Mouse (Mus musculus) hindbrain, embryonic 15.5 days (tissue): ENCODE data around the gene Herc6. TPM values are rescaled to one million over a fixed set of nuclear protein-coding genes. Genes with fewer than 3 reads are reported as not detected.

ENCODE experiments used
- ATAC-seq: fragments of 200-750 bp; cut with Nextera tagmentation; 2 replicates; pipeline ENCODE4 v1.8.0; 2017; ENCODE audit warnings: low read depth, moderate number of reproducible peaks, moderate TSS enrichment; ENCODE audit not compliant: low FRiP score
- H3K27ac ChIP-seq: fragments of 300-500 bp; sonication (generic); replicated peaks from 2 replicates; pipeline ENCODE4 v1.5.1; 2015; ENCODE audit warnings: mild to moderate bottlenecking, inconsistent platforms
- H3K27me3 ChIP-seq: fragments of 300-500 bp; sonication (generic); 2 replicates; pipeline ENCODE4 v1.6.1; 2015; ENCODE audit warnings: control low read depth, inconsistent platforms
- H3K36me3 ChIP-seq: fragments of 300-500 bp; sonication (generic); 2 replicates; pipeline ENCODE4 v1.6.1; 2015; ENCODE audit warnings: control low read depth, inconsistent platforms
- H3K4me1 ChIP-seq: fragments of 300-500 bp; sonication (generic); replicated peaks from 2 replicates; pipeline ENCODE4 v1.6.1; 2015; ENCODE audit warnings: control low read depth, inconsistent platforms
- H3K4me2 ChIP-seq: fragments of 300-500 bp; sonication (generic); 2 replicates; pipeline ENCODE4 v1.6.1; 2015; ENCODE audit warnings: moderate library complexity, mild to moderate bottlenecking, inconsistent platforms
- H3K4me3 ChIP-seq: fragments of 300-500 bp; sonication (generic); 2 replicates; pipeline ENCODE4 v1.5.1; 2015; ENCODE audit warnings: mild to moderate bottlenecking, inconsistent platforms
- H3K9ac ChIP-seq: fragments of 300-500 bp; sonication (generic); 2 replicates; pipeline ENCODE4 v1.6.1; 2015; ENCODE audit warnings: inconsistent platforms
- H3K9me3 ChIP-seq: fragments of 300-500 bp; sonication (generic); 2 replicates; pipeline ENCODE4 v1.6.1; 2016; ENCODE audit warnings: control low read depth, inconsistent platforms
- WGBS: fragments of 180-500 bp; shearing (Covaris S2); methylation state at CpG from one replicate; pipeline ENCODE4 v1.1.7; 2015; 5-methylcytosine and 5-hydroxymethylcytosine counted together
- polyA plus RNA-seq: library from polyadenylated mRNA; unstranded; fragments of >200 nt; fragmentation: Nextera tagmentation; extraction: Ambion mirVana; gene quantifications from 2 replicates; pipeline ENCODE4 v1.2.1, GENCODE M21; 2015

Herc6 gene
- polyA plus RNA-seq, 1 experiment from 2014 or later: 1.3 TPM

DNA sequence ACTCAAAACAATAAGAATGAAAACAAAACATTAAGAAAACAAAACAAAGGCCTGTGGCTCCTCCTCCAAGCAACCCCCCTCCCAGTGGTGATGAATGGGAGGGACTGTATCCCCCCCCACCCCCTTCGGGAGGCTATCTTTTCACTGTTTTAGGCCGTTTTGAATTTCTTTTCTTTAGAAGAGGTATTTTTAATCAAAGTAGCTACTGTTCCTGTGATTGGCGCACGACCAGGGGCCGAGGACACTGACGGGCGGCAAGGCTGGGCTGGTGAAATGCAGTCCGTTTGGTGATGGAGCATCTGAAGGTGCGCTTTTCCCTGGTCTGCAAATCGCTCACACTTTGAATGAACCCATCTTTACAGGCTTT is 121.6 kb downstream of the Herc6 start, which contains the start of gene Lancl2:
Gene Lancl2 (plus strand): TSS at position 165 of the 367 bp plus-strand sequence.
- peak within 1 kb of the TSS; percentile 87 for H3K9ac ChIP-seq
- peak within 1 kb of the TSS; percentile 98 for H3K27ac ChIP-seq
- no peaks in the 10 kb centered on the region for H3K27me3 ChIP-seq
- H3K4me3 ChIP-seq: peak within 1 kb of the TSS; percentile 69
- peaks cover 25% of the 10 kb centered on the region for H3K4me1 ChIP-seq
- 0% methylated on average over 10 of the region's 10 CpGs for WGBS
- no peaks in the 10 kb centered on the region for H3K36me3 ChIP-seq
- ATAC-seq: peak; percentile 27
- H3K4me2 ChIP-seq: peak within 1 kb of the TSS; percentile 62
- H3K9me3 ChIP-seq: no peaks in the 10 kb centered on the region

GRCm38 (mm10) chr6:57702743-57703499 is 122.1 kb downstream of the Herc6 start:
- Histone ChIP-seq H3K4me3 (peak overlapping the region; percentile 69), H3K9ac (peak overlapping the region; percentile 87), H3K27ac (peak overlapping the region; percentile 98), H3K27me3 (no peaks in the 10 kb centered on the region), H3K4me1 (peaks cover 25% of the 10 kb centered on the region), H3K36me3 (no peaks in the 10 kb centered on the region), H3K9me3 (no peaks in the 10 kb centered on the region), H3K4me2 (peak overlapping the region; percentile 62)
- WGBS: under 1% methylated on average over 59 of the region's 59 CpGs
- ATAC-seq: peak; percentile 98

DNA sequence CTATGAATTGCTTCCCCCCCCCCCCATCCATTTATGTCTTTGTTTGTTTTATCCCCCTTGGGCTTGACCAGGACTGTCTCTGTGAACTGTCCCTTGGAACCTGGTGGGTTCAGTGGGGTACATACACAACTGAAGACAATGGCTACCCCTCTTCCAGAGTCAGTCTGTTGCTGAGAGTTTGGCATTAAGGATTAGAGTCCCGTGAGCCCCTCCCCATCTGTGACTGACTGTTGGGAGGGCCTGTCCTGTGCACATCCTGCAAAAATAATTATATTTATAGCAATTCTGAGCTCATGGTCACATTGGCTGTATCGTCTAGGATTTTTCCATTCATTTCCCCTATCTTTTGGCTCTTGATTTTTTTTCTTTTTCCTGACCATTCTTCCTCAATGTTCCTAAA is 122.9 kb downstream of the Herc6 start:
- Histone ChIP-seq H3K27me3 (no peaks in the 10 kb centered on the region), H3K9me3 (no peaks in the 10 kb centered on the region), H3K27ac (peak overlapping the region; percentile 98), H3K4me1 (peaks cover 25% of the 10 kb centered on the region), H3K36me3 (no peaks in the 10 kb centered on the region), H3K9ac (peak overlapping the region; percentile 87), H3K4me3 (peak overlapping the region; percentile 69), H3K4me2 (peak overlapping the region; percentile 62)
- peak; percentile 32 for ATAC-seq
- 17% methylated on average over 2 of the region's 2 CpGs for WGBS

DNA sequence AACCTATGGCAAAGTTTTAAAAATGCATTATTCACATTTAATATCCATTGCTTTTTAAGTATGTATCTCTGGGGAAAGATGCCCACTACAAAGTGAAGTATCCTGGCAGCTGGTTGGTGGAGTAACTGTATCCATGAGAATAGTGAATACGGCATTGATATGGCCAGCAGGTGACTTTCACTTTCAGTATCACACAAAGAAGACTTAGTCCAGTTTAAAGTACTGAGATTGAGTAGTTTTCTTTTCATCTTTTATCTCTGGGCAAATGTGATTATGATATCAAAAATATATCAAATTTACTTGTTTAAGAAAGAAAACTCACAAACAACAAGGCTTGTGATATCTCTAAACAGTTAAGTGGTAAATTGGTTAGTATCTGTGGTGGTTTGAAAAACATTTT is 125.9 kb downstream of the Herc6 start:
- no peak for ATAC-seq
- WGBS: 88% methylated on average over 1 of the region's 1 CpGs
- H3K9me3 ChIP-seq: no peaks in the 10 kb centered on the region
- no peak overlapping the region for H3K4me2 ChIP-seq
- no peak overlapping the region for H3K4me3 ChIP-seq
- H3K9ac ChIP-seq: no peak overlapping the region
- no peaks in the 10 kb centered on the region for H3K27me3 ChIP-seq
- peaks cover 14% of the 10 kb centered on the region for H3K4me1 ChIP-seq
- H3K36me3 ChIP-seq: no peaks in the 10 kb centered on the region
- no peak overlapping the region for H3K27ac ChIP-seq

DNA sequence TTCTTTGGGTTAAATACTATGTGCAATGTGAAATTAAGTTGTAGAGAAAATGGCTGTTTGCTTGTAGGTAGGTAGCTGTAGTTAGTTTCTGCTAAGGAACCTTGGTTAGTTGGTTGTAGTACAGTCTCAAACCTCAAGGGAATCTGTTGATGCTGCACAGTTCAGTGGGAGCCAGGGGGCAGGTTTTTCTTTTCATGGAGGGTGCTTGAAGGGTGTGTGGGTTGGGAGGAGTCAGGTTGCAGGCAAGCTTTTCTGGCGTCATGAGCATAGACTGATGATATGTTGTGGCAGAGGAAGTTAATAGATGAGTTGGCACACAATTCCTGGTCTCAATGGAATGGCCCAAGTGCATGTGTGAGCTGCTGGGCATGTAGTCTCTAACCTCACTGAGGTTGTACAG is 130.9 kb downstream of the Herc6 start:
- Histone ChIP-seq H3K9ac (no peak overlapping the region), H3K4me1 (no peaks in the 10 kb centered on the region), H3K27me3 (no peaks in the 10 kb centered on the region), H3K9me3 (no peaks in the 10 kb centered on the region), H3K4me2 (no peak overlapping the region), H3K36me3 (peaks cover 7% of the 10 kb centered on the region), H3K4me3 (no peak overlapping the region), H3K27ac (no peak overlapping the region)
- ATAC-seq: no peak
- WGBS: 21% methylated on average over 1 of the region's 1 CpGs

Other genes with a start within 250 kb of the Herc6 start
- gene Vmn1r17, start 217.3 kb upstream of the Herc6 start, polyA plus RNA-seq: not detected in 2 replicates
- not detected in 2 replicates for gene Vmn1r18, start 185.2 kb upstream of the Herc6 start, polyA plus RNA-seq
- gene Vmn1r19, start 177.2 kb upstream of the Herc6 start, polyA plus RNA-seq: not detected in 2 replicates
- gene Vmn1r20, start 152.1 kb upstream of the Herc6 start, polyA plus RNA-seq: not detected in 2 replicates
- 5.3 and 6.0 TPM in 2 replicates for gene Ppm1k, start 45.5 kb upstream of the Herc6 start, polyA plus RNA-seq
- gene Pyurf, start 111.1 kb downstream of the Herc6 start, polyA plus RNA-seq: 17.2 and 18.0 TPM in 2 replicates
- 76.7 and 86.3 TPM in 2 replicates for gene Lancl2, start 121.5 kb downstream of the Herc6 start, polyA plus RNA-seq
- gene Vopp1, start 244.2 kb downstream of the Herc6 start, polyA plus RNA-seq: 201 and 221 TPM in 2 replicates